Mouse (Mus musculus) embryonic facial prominence, embryonic 13.5 days (tissue): ENCODE results near the gene Madcam1. TPM values are rescaled to one million over a fixed set of nuclear protein-coding genes. Genes with fewer than 3 reads are reported as not detected.
A peak's percentile ranks its signal among the peaks of the same experiment; 100 is the strongest.

Experiments used
- ATAC-seq: fragments of 200-750 bp; cut with Nextera tagmentation; 2 replicates; pipeline ENCODE4 v1.8.0; 2017; ENCODE audit warnings: low read depth; ENCODE audit not compliant: insufficient number of reproducible peaks, insufficient read depth, low FRiP score, low TSS enrichment
- H3K27ac ChIP-seq: fragments of 300-500 bp; sonication (generic); 2 replicates; pipeline ENCODE4 v1.5.1; 2015; ENCODE audit warnings: moderate library complexity, mild to moderate bottlenecking, inconsistent platforms
- H3K27me3 ChIP-seq: fragments of 300-500 bp; sonication (generic); 2 replicates; pipeline ENCODE4 v1.6.1; 2015; ENCODE audit warnings: mild to moderate bottlenecking, inconsistent platforms
- H3K36me3 ChIP-seq: fragments of 300-500 bp; sonication (generic); 2 replicates; pipeline ENCODE4 v1.6.1; 2015; ENCODE audit warnings: mild to moderate bottlenecking, inconsistent platforms
- H3K4me1 ChIP-seq: fragments of 300-500 bp; sonication (generic); 2 replicates; pipeline ENCODE4 v1.6.1; 2015; ENCODE audit warnings: inconsistent platforms
- H3K4me2 ChIP-seq: fragments of 300-500 bp; sonication (generic); 2 replicates; pipeline ENCODE4 v1.6.1; 2015; ENCODE audit warnings: moderate library complexity, mild to moderate bottlenecking, inconsistent platforms
- H3K4me3 ChIP-seq: fragments of 300-500 bp; sonication (generic); 2 replicates; pipeline ENCODE4 v1.5.1; 2015; ENCODE audit warnings: mild to moderate bottlenecking, inconsistent platforms
- H3K9ac ChIP-seq: fragments of 300-500 bp; sonication (generic); 2 replicates; pipeline ENCODE4 v1.6.1; 2015; ENCODE audit warnings: mild to moderate bottlenecking, inconsistent platforms
- H3K9me3 ChIP-seq: fragments of 300-500 bp; sonication (generic); 2 replicates; pipeline ENCODE4 v1.6.1; 2016; ENCODE audit warnings: inconsistent platforms
- WGBS: fragments of 180-500 bp; shearing (Covaris S2); methylation state at CpG from one replicate; pipeline ENCODE4 v1.1.7; 2015; ENCODE audit warnings: mixed read lengths; 5-methylcytosine and 5-hydroxymethylcytosine counted together
- polyA plus RNA-seq: library from polyadenylated mRNA; unstranded; fragments of >200 nt; fragmentation: Nextera tagmentation; extraction: Ambion mirVana; gene quantifications from 2 replicates; pipeline ENCODE4 v1.2.1, GENCODE M21; 2015

The Madcam1 gene
- polyA plus RNA-seq, 1 experiment from 2014 or later = 11.3 TPM

GRCm38 (mm10) chr10:79682551-79682915 lies 18.2 kb downstream of the Madcam1 start:
- Histone ChIP-seq H3K9ac (peak overlapping the region; percentile 90), H3K27me3 (no peaks in the 10 kb centered on the region), H3K4me1 (peaks cover 22% of the 10 kb centered on the region), H3K4me3 (peak overlapping the region; percentile 89), H3K4me2 (peak overlapping the region; percentile 93), H3K27ac (peak overlapping the region; percentile 71), H3K36me3 (peaks cover 38% of the 10 kb centered on the region), H3K9me3 (no peaks in the 10 kb centered on the region)
- ATAC-seq = no peak
- 0% methylated on average over 10 of the region's 10 CpGs for WGBS

- H3K27ac ChIP-seq = peak overlapping the region; percentile 71
- peak overlapping the region; percentile 93 for H3K4me2 ChIP-seq
- H3K36me3 ChIP-seq = peaks cover 43% of the 10 kb centered on the region
- no peak for ATAC-seq
- H3K9ac ChIP-seq = peak overlapping the region; percentile 90
- H3K9me3 ChIP-seq = no peaks in the 10 kb centered on the region
- peaks cover 22% of the 10 kb centered on the region for H3K4me1 ChIP-seq
- WGBS = 4% methylated on average over 10 of the region's 10 CpGs
- H3K27me3 ChIP-seq = no peaks in the 10 kb centered on the region
- peak overlapping the region; percentile 89 for H3K4me3 ChIP-seq
Measured at GRCm38 (mm10) chr10:79682916-79683582, 18.7 kb downstream of the Madcam1 start.

GRCm38 (mm10) chr10:79683726-79684640 lies 19.6 kb downstream of the Madcam1 start:
- WGBS = 89% methylated on average over 6 of the region's 6 CpGs
- no peak overlapping the region for H3K27ac ChIP-seq

GRCm38 (mm10) chr10:79684770-79685600 lies 20.6 kb downstream of the Madcam1 start:
- Histone ChIP-seq H3K27ac (no peak overlapping the region), H3K9me3 (no peaks in the 10 kb centered on the region), H3K4me2 (no peak overlapping the region), H3K9ac (no peak overlapping the region), H3K27me3 (no peaks in the 10 kb centered on the region), H3K4me3 (no peak overlapping the region), H3K36me3 (peaks cover 56% of the 10 kb centered on the region), H3K4me1 (peaks cover 22% of the 10 kb centered on the region)
- whole genome bisulfite sequencing = 92% methylated on average over 25 of the region's 25 CpGs
- no peak for ATAC-seq

More at GRCm38 (mm10) chr10:79683726-79684640, 19.6 kb downstream of the Madcam1 start:
- no peak for ATAC-seq
- Histone ChIP-seq H3K4me3 (peak overlapping the region; percentile 89), H3K27me3 (no peaks in the 10 kb centered on the region), H3K36me3 (peaks cover 52% of the 10 kb centered on the region), H3K9me3 (no peaks in the 10 kb centered on the region), H3K4me1 (peaks cover 22% of the 10 kb centered on the region), H3K9ac (peak overlapping the region; percentile 90), H3K4me2 (peak overlapping the region; percentile 93)

- H3K27me3 ChIP-seq = no peaks in the 10 kb centered on the region
- H3K4me3 ChIP-seq = no peak overlapping the region
- no peak overlapping the region for H3K27ac ChIP-seq
- no peaks in the 10 kb centered on the region for H3K9me3 ChIP-seq
- peaks cover 56% of the 10 kb centered on the region for H3K36me3 ChIP-seq
- no peak for ATAC-seq
- H3K9ac ChIP-seq = no peak overlapping the region
- 92% methylated on average over 2 of the region's 2 CpGs for WGBS
- peaks cover 18% of the 10 kb centered on the region for H3K4me1 ChIP-seq
- no peak overlapping the region for H3K4me2 ChIP-seq
Measured at GRCm38 (mm10) chr10:79686219-79686618, 21.9 kb downstream of the Madcam1 start.

GRCm38 (mm10) chr10:79686691-79687090 lies 22.3 kb downstream of the Madcam1 start:
- Histone ChIP-seq H3K4me2 (no peak overlapping the region), H3K27me3 (no peaks in the 10 kb centered on the region), H3K36me3 (peaks cover 56% of the 10 kb centered on the region), H3K9me3 (no peaks in the 10 kb centered on the region), H3K4me3 (no peak overlapping the region), H3K9ac (no peak overlapping the region), H3K4me1 (peaks cover 16% of the 10 kb centered on the region), H3K27ac (no peak overlapping the region)
- WGBS = 81% methylated on average over 1 of the region's 1 CpGs
- no peak for ATAC-seq

- no peak overlapping the region for H3K9ac ChIP-seq
- H3K27me3 ChIP-seq = no peaks in the 10 kb centered on the region
- H3K36me3 ChIP-seq = peaks cover 62% of the 10 kb centered on the region
- H3K27ac ChIP-seq = no peak overlapping the region
- no peak overlapping the region for H3K4me2 ChIP-seq
- H3K4me3 ChIP-seq = no peak overlapping the region
- H3K4me1 ChIP-seq = peaks cover 16% of the 10 kb centered on the region
- WGBS = 91% methylated on average over 6 of the region's 6 CpGs
- ATAC-seq = no peak
- H3K9me3 ChIP-seq = no peaks in the 10 kb centered on the region
Measured at GRCm38 (mm10) chr10:79687513-79687912, 23.2 kb downstream of the Madcam1 start.

- Histone ChIP-seq H3K4me1 (peaks cover 6% of the 10 kb centered on the region), H3K27me3 (no peaks in the 10 kb centered on the region), H3K27ac (no peak within 1 kb of the TSS), H3K9me3 (no peaks in the 10 kb centered on the region), H3K36me3 (peaks cover 62% of the 10 kb centered on the region), H3K9ac (no peak within 1 kb of the TSS), H3K4me3 (no peak within 1 kb of the TSS), H3K4me2 (no peak within 1 kb of the TSS)
- ATAC-seq = no peak
- 87% methylated on average over 4 of the region's 4 CpGs for WGBS
Measured at GRCm38 (mm10) chr10:79688720-79689119, 24.4 kb downstream of the Madcam1 start, which contains the start of gene Gzmm. Gene Gzmm, plus strand, starts transcription at chr10:79689020.

GRCm38 (mm10) chr10:79689178-79689577 lies 24.8 kb downstream of the Madcam1 start:
- no peak overlapping the region for H3K9ac ChIP-seq
- H3K4me2 ChIP-seq = no peak overlapping the region
- no peaks in the 10 kb centered on the region for H3K27me3 ChIP-seq
- H3K4me1 ChIP-seq = peaks cover under 1% of the 10 kb centered on the region; the same call in 1 of the 2 replicates
- no peak overlapping the region for H3K27ac ChIP-seq
- no peaks in the 10 kb centered on the region for H3K9me3 ChIP-seq
- H3K4me3 ChIP-seq = no peak overlapping the region
- WGBS = 86% methylated on average over 3 of the region's 3 CpGs
- peaks cover 58% of the 10 kb centered on the region for H3K36me3 ChIP-seq
- ATAC-seq = no peak

GRCm38 (mm10) chr10:79691986-79692548 lies 27.7 kb downstream of the Madcam1 start:
- Histone ChIP-seq H3K36me3 (peaks cover 29% of the 10 kb centered on the region), H3K27ac (no peak overlapping the region), H3K4me2 (no peak overlapping the region), H3K4me1 (peaks cover 19% of the 10 kb centered on the region), H3K4me3 (no peak overlapping the region), H3K27me3 (no peaks in the 10 kb centered on the region), H3K9me3 (no peaks in the 10 kb centered on the region), H3K9ac (no peak overlapping the region)
- 96% methylated on average over 2 of the region's 2 CpGs for whole genome bisulfite sequencing
- ATAC-seq = no peak
